10 mouse cellular contexts compared by ENCODE assay signal in genomic region chr11:5058783-5059182, GRCm38 (mm10). TPM values are rescaled to one million over a fixed set of nuclear protein-coding genes. Genes with fewer than 3 reads are reported as not detected.
A peak's percentile ranks its signal among the peaks of the same experiment; 100 is the strongest.
DNase-seq lines count a peak whose midpoint lies in the region; ATAC-seq lines count a peak whose summit lies in the region.
"Had no signal": no experiment of that assay in that cellular context is flagged by ENCODE, and none has a peak within 500 bp of the region (broad histone marks: within the 10 kb centered on the region; RNA-seq: fewer than 3 reads in every experiment).

No protein-coding gene starts in this region.

- peaks cover 62% of the 10 kb centered on the region for H3K27me3 ChIP-seq in kidney, embryonic 14.5 days (ENCODE audit: control insufficient read depth, insufficient read depth, low read length)
- H3K27me3 ChIP-seq in midbrain, embryonic 11.5 days (ENCODE audit: control insufficient read depth, insufficient read depth, low read length) = peaks cover 77% of the 10 kb centered on the region
- H3K27me3 ChIP-seq in midbrain, embryonic 16.5 days (ENCODE audit: control insufficient read depth, insufficient read depth, low read depth, low read length) = peaks cover 61% of the 10 kb centered on the region
- peaks cover 86% of the 10 kb centered on the region for H3K27me3 ChIP-seq in limb, embryonic 15.5 days

- WGBS in kidney, embryonic 14.5 days = 27% methylated on average over 9 of the region's 9 CpGs
- 34% methylated on average over 9 of the region's 9 CpGs for WGBS in midbrain, embryonic 11.5 days
- WGBS in midbrain, embryonic 16.5 days = 32% methylated on average over 9 of the region's 9 CpGs
- WGBS in limb, embryonic 15.5 days = 31% methylated on average over 9 of the region's 9 CpGs

- no peaks in the 10 kb centered on the region for H3K9me3 ChIP-seq in kidney, embryonic 14.5 days (ENCODE audit: control insufficient read depth, low read length)
- H3K9me3 ChIP-seq in midbrain, embryonic 11.5 days (ENCODE audit: control insufficient read depth, low read length) = no peaks in the 10 kb centered on the region; the same call in 1 of the 2 replicates
- H3K9me3 ChIP-seq in midbrain, embryonic 16.5 days (replicated peaks; ENCODE audit: control insufficient read depth, low read length, poor library complexity, severe bottlenecking) = no peaks in the 10 kb centered on the region
- no peaks in the 10 kb centered on the region for H3K9me3 ChIP-seq in limb, embryonic 15.5 days

- H3K4me2 ChIP-seq in kidney, embryonic 14.5 days (replicated peaks; ENCODE audit: low read depth, low read length) = peak overlapping the region; percentile 8
- H3K4me2 ChIP-seq in midbrain, embryonic 11.5 days = no peak overlapping the region
- H3K4me2 ChIP-seq in midbrain, embryonic 16.5 days (ENCODE audit: low read length) = no peak overlapping the region
- 0 out of 2 replicates have a peak overlapping the region, but pooled peaks have one; percentile 24 for H3K4me2 ChIP-seq in limb, embryonic 15.5 days

- no peaks in the 10 kb centered on the region; the same call in 1 of the 2 replicates for H3K36me3 ChIP-seq in kidney, embryonic 14.5 days (ENCODE audit: control insufficient read depth, insufficient read depth, low read length)
- no peaks in the 10 kb centered on the region for H3K36me3 ChIP-seq in midbrain, embryonic 11.5 days (ENCODE audit: control insufficient read depth, insufficient read depth, low read length)
- H3K36me3 ChIP-seq in midbrain, embryonic 16.5 days (ENCODE audit: control insufficient read depth, insufficient read depth, low read length) = no peaks in the 10 kb centered on the region
- H3K36me3 ChIP-seq in limb, embryonic 15.5 days = peaks cover 6% of the 10 kb centered on the region

- peaks cover 46% of the 10 kb centered on the region for H3K4me1 ChIP-seq in kidney, embryonic 14.5 days (ENCODE audit: control insufficient read depth, insufficient read depth, low read length)
- peaks cover 47% of the 10 kb centered on the region for H3K4me1 ChIP-seq in midbrain, embryonic 11.5 days (ENCODE audit: control insufficient read depth, insufficient read depth, low read length)
- peaks cover 41% of the 10 kb centered on the region for H3K4me1 ChIP-seq in midbrain, embryonic 16.5 days (ENCODE audit: control insufficient read depth, insufficient read depth, low read length)
- peaks cover 67% of the 10 kb centered on the region for H3K4me1 ChIP-seq in limb, embryonic 15.5 days

- H3K9ac ChIP-seq in kidney, embryonic 14.5 days (ENCODE audit: low read depth, low read length) = 0 out of 2 replicates have a peak overlapping the region, but pooled peaks have one; percentile 7
- H3K9ac ChIP-seq in midbrain, embryonic 11.5 days (ENCODE audit: low read length) = no peak overlapping the region
- no peak overlapping the region for H3K9ac ChIP-seq in midbrain, embryonic 16.5 days (ENCODE audit: low read depth, low read length)
- no peak overlapping the region for H3K9ac ChIP-seq in limb, embryonic 15.5 days

- H3K4me3 ChIP-seq in kidney, embryonic 14.5 days (ENCODE audit: low read length) = peak overlapping the region; percentile 6; the same call in 1 of the 2 replicates
- H3K4me3 ChIP-seq in midbrain, embryonic 11.5 days (ENCODE audit: low read depth, low read length) = no peak overlapping the region
- H3K4me3 ChIP-seq in midbrain, embryonic 16.5 days (ENCODE audit: low read depth, low read length) = no peak overlapping the region
- peak overlapping the region; percentile 51 for H3K4me3 ChIP-seq in limb, embryonic 15.5 days

- H3K27ac ChIP-seq in kidney, embryonic 14.5 days (ENCODE audit: low read depth, low read length) = no peak overlapping the region
- H3K27ac ChIP-seq in midbrain, embryonic 11.5 days (ENCODE audit: low read depth, low read length) = no peak overlapping the region
- no peak overlapping the region for H3K27ac ChIP-seq in midbrain, embryonic 16.5 days (ENCODE audit: low read length)
- H3K27ac ChIP-seq in limb, embryonic 15.5 days = no peak overlapping the region

- DNase-seq in cerebellum, adult 9-11 months = peak; percentile 17
- no peak for DNase-seq in cerebellum, adult 11-12 months
- DNase-seq in kidney, adult 11 months = no peak
- DNase-seq in midbrain, embryonic 11.5 days (ENCODE audit: low spot score, missing footprints) = peak; percentile 85
- no peak for DNase-seq in gastrocnemius, adult 8-10 months (ENCODE audit: low spot score in 2 of 2)
- DNase-seq: cerebellum, postnatal 36 days had no signal

- no peak for ATAC-seq in kidney, embryonic 14.5 days (ENCODE audit: low FRiP score, low TSS enrichment)
- ATAC-seq in midbrain, embryonic 11.5 days (ENCODE audit: low FRiP score) = no peak
- ATAC-seq in midbrain, embryonic 16.5 days = no peak
- ATAC-seq in limb, embryonic 15.5 days (ENCODE audit: insufficient number of reproducible peaks, low FRiP score, low TSS enrichment, low read depth) = no peak
- ATAC-seq: inflammation-experienced regulatory T-cells, adult 6 months had no signal

RNA-seq across cellular contexts. Expression of gene Rasl10a, which starts 0.9 kb away (rescaled TPM):
- polyA plus RNA-seq in kidney, embryonic 14.5 days (2014; fragmentation: Nextera tagmentation; extraction: Ambion mirVana) = 4.1 and 4.6 TPM in 2 replicates
- 0.19 and 0.37 TPM in 2 replicates for polyA plus RNA-seq in midbrain, embryonic 11.5 days (2014; fragmentation: Nextera tagmentation; extraction: Ambion mirVana)
- polyA plus RNA-seq in midbrain, embryonic 16.5 days (2015; fragmentation: Nextera tagmentation; extraction: Ambion mirVana) = 1.1 and 1.2 TPM in 2 replicates
- polyA plus RNA-seq in limb, embryonic 15.5 days (2015; fragmentation: Nextera tagmentation; extraction: Ambion mirVana) = 7.1 and 8.6 TPM in 2 replicates
- not detected for total RNA-seq in gastrocnemius, adult 8-10 months (2022)
- polyA plus RNA-seq: inflammation-experienced regulatory T-cells, adult 6 months had no signal

RNA-seq across cellular contexts. Expression of gene Gas2l1, which starts 6.3 kb away (rescaled TPM):
- 30.2 and 47.3 TPM in 2 replicates for polyA plus RNA-seq in kidney, embryonic 14.5 days (2014; fragmentation: Nextera tagmentation; extraction: Ambion mirVana)
- 19.4 and 23.1 TPM in 2 replicates for polyA plus RNA-seq in midbrain, embryonic 11.5 days (2014; fragmentation: Nextera tagmentation; extraction: Ambion mirVana)
- polyA plus RNA-seq in midbrain, embryonic 16.5 days (2015; fragmentation: Nextera tagmentation; extraction: Ambion mirVana) = 19.5 and 20.6 TPM in 2 replicates
- polyA plus RNA-seq in limb, embryonic 15.5 days (2015; fragmentation: Nextera tagmentation; extraction: Ambion mirVana) = 32.3 and 34.4 TPM in 2 replicates
- total RNA-seq in gastrocnemius, adult 8-10 months (2022) = 1 to 10 TPM; 2.4 to 3.8 (median 3.1) TPM

RNA-seq across cellular contexts. Expression of gene Rhbdd3, which starts 39.9 kb away (rescaled TPM):
- 25.5 and 29.0 TPM in 2 replicates for polyA plus RNA-seq in kidney, embryonic 14.5 days (2014; fragmentation: Nextera tagmentation; extraction: Ambion mirVana)
- 20.4 and 21.3 TPM in 2 replicates for polyA plus RNA-seq in midbrain, embryonic 11.5 days (2014; fragmentation: Nextera tagmentation; extraction: Ambion mirVana)
- 46.9 and 48.8 TPM in 2 replicates for polyA plus RNA-seq in midbrain, embryonic 16.5 days (2015; fragmentation: Nextera tagmentation; extraction: Ambion mirVana)
- 23.1 and 26.1 TPM in 2 replicates for polyA plus RNA-seq in limb, embryonic 15.5 days (2015; fragmentation: Nextera tagmentation; extraction: Ambion mirVana)
- total RNA-seq in gastrocnemius, adult 8-10 months (2022) = 10 to 100 TPM; 33.1 to 43.7 (median 34.2) TPM

RNA-seq across cellular contexts. Expression of gene Ewsr1, which starts 40.3 kb away (rescaled TPM):
- polyA plus RNA-seq in kidney, embryonic 14.5 days (2014; fragmentation: Nextera tagmentation; extraction: Ambion mirVana) = 506 and 517 TPM in 2 replicates
- polyA plus RNA-seq in midbrain, embryonic 11.5 days (2014; fragmentation: Nextera tagmentation; extraction: Ambion mirVana) = 419 and 422 TPM in 2 replicates
- 548 and 592 TPM in 2 replicates for polyA plus RNA-seq in midbrain, embryonic 16.5 days (2015; fragmentation: Nextera tagmentation; extraction: Ambion mirVana)
- polyA plus RNA-seq in limb, embryonic 15.5 days (2015; fragmentation: Nextera tagmentation; extraction: Ambion mirVana) = 655 and 680 TPM in 2 replicates
- total RNA-seq in gastrocnemius, adult 8-10 months (2022) = 10 to 100 TPM; 55.1 to 68.1 (median 64.3) TPM

Comparison
In these comparisons a context has a peak if more than half of its experiments do, and no peak if none do; other contexts are left out.
1. DNase-seq: peak in cerebellum, adult 9-11 months (single experiment) and midbrain, embryonic 11.5 days (single experiment); none in cerebellum, adult 11-12 months (single experiment), kidney, adult 11 months (single experiment) and gastrocnemius, adult 8-10 months (0 of 2).
2. H3K4me2 ChIP-seq: peak in kidney, embryonic 14.5 days (single experiment) and limb, embryonic 15.5 days (single experiment); none in midbrain, embryonic 11.5 days (single experiment) and midbrain, embryonic 16.5 days (single experiment).
3. H3K4me3 ChIP-seq: peak in kidney, embryonic 14.5 days (single experiment) and limb, embryonic 15.5 days (single experiment); none in midbrain, embryonic 11.5 days (single experiment) and midbrain, embryonic 16.5 days (single experiment).